Mouse (Mus musculus) left cerebral cortex, postnatal 25 days (tissue): ENCODE measurements around the gene Rhox2e. TPM values are rescaled to one million over a fixed set of nuclear protein-coding genes. Genes with fewer than 3 reads are reported as not detected.
"Not testable (repeated sequence)": the region's sequence is repeated elsewhere in the genome, so short reads cannot be mapped to it uniquely, and the experiment has no call there.

Source experiments
- DNase-seq, 2 experiments: peaks; one replicate each; pipeline ENCODE4 v3.0.0; 2022; ENCODE audit warnings: low spot score in 2 of 2, mixed read lengths in 1 of 2
- intact Hi-C: fragments of 180-260 bp; cut with DNase I; formaldehyde crosslinking; loops from one replicate; pipeline ENCODE4 v1.15.1; 2025
- total RNA-seq, 2 experiments: library from RNA; stranded (reverse); gene quantifications; 2 replicates each; pipeline ENCODE4 v1.2.3; 2021

The Rhox2e gene
- not detected for total RNA-seq

DNA sequence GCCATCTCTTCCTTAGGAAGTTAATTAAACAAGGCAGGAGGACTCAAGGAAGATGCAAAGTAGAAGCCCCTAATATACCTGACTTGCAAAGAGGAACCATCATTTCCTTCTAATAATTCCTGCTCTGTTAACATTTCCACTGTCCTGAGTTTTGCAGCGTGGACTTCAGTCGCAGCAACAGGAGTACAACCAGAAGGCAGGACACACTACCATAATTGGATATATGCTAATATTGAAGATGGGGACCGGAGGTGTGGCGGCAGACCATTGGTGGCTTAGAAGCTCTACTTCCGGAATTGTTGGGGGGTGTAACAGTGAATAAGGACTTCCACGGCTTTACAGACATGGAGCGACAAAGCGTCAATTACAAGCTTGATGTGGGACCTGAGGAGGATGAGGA, at the start of gene Rhox2e:
Gene Rhox2e, plus strand, starts transcription at position 301 of the 400 bp plus-strand sequence.
- intact Hi-C loops, DNase-seq: not testable (repeated sequence)

DNA sequence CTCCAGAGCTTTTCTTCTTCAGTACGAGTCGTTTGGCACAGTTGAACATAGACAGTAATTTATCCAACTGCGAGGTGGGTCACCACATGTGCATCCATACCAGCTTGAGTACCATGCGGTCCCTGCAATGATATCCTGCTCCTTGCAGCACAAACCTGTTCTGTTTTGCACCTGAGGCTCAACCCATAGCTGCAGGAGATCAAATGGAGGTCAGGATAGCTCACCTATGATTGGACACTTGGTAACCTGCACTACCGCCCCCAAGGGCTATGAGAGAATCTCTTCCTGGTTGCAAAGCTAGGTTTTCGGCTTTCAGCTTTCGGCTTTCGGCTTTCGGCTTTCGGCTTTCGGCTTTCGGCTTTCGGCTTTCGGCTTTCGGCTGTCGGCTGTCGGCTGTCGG, 16.2 kb upstream of the Rhox2e start, which contains the start of gene Rhox4d:
Gene Rhox4d, plus strand, starts transcription at position 301 of the 400 bp plus-strand sequence.
- intact Hi-C loops, result not testable (repeated sequence)

DNA sequence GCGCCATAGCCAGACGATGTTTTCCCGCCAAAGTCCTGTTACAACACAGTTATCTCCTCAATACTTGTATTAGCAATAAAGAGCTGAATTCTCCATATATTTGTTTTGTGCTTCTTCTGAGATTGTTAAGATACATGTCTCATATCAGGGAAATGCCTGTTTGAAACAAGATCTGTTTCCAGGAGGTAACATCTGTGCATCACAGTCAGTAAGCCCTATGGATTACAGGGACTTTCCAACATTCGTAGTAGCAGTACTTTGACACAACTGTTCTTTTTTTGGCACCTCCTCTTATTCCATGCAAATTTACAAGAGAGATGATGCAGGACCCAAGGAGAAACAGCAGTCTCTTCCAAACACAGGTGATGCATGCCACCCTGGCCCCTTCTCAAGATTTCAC, 11.5 kb downstream of the Rhox2e start, which contains the start of gene Rhox3e:
Gene Rhox3e, plus strand, starts transcription at position 301 of the 400 bp plus-strand sequence.
- intact Hi-C loops, DNase-seq: not testable (repeated sequence)

More for the DNA sequence above, 16.2 kb upstream of the Rhox2e start, which contains the start of gene Rhox4d:
- DNase-seq, result not testable (repeated sequence)

DNA sequence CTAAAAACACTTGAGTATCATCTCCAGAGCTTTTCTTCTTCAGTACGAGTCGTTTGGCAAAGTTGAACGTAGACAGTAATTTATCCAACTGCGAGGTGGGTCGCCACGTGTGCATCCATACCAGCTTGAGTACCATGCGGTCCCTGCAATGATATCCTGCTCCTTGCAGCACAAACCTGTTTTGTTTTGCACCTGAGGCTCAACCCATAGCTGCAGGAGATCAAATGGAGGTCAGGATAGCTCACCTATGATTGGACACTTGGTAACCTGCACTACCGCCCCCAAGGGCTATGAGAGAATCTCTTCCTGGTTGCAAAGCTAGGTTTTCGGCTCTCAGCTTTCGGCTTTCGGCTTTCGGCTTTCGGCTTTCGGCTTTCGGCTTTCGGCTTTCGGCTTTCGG, 26.9 kb downstream of the Rhox2e start, which contains the start of gene Rhox4e:
Gene Rhox4e, plus strand, starts transcription at position 301 of the 400 bp plus-strand sequence.
- intact Hi-C loops, DNase-seq: not testable (repeated sequence)

DNA sequence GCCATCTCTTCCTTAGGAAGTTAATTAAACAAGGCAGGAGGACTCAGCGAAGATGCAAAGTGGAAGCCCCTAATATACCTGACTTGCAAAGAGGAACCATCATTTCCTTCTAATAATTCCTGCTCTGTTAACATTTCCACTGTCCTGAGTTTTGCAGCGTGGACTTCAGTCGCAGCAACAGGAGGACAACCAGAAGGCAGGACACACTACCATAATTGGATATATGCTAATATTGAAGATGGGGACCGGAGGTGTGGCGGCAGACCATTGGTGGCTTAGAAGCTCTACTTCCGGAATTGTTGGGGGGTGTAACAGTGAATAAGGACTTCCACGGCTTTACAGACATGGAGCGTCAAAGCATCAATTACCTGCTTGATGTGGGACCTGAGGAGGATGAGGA, 40.9 kb downstream of the Rhox2e start, which contains the start of gene Rhox2f:
Gene Rhox2f, plus strand, starts transcription at position 301 of the 400 bp plus-strand sequence.
- intact Hi-C loops, DNase-seq: not testable (repeated sequence)

DNA sequence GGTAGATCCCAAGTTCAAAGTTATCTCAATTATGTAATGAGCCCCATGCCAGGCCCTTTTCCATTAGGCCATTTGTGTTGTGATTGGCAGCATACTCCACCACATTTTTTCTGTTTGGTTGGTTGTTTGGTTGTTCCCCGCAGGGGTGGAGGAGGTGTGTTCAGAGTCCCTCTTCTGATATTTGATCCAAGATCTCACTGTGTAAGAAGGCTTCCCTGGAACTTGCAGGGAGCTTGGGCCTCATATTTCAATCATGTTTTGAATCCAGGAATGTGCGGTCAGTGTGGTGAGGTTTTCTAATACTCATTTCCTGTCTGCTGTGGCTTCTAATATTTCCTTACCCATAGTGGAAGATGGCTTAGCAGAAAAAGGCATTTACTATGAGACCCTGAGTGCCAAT, 42.4 kb downstream of the Rhox2e start:
- intact Hi-C loops, DNase-seq: not testable (repeated sequence)

DNA sequence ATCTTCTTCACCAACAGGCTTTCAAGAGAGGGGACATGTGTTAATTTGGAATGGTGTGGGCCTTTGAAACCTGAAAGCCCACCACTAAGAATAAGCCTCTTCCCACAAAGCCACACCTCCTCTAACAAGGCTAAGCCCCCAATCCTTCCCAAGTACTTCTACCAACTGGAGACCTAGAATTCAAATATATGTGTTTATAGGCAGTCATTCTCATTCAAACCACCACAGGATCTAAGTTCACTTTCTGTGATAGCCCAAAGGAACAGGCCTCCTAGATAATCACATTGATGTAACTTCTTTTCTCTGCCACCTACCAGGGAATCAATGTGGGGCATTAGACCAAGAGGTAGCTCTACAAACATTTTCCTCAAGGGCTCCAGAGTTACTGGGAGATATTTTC, 50.4 kb downstream of the Rhox2e start, which contains the start of gene Rhox3f:
Gene Rhox3f, plus strand, starts transcription at position 301 of the 400 bp plus-strand sequence.
- DNase-seq, intact Hi-C loops: not testable (repeated sequence)

Other genes with a start within 250 kb of the Rhox2e start
- gene Rhox3a2, start 150.4 kb upstream of the Rhox2e start, total RNA-seq, result not detected
- not detected for gene Rhox4a2, start 139.6 kb upstream of the Rhox2e start, total RNA-seq
- gene Rhox2b, start 118.4 kb upstream of the Rhox2e start, total RNA-seq, result not detected
- not detected for gene Rhox4b, start 98.0 kb upstream of the Rhox2e start, total RNA-seq
- not detected for gene Rhox2c, start 76.8 kb upstream of the Rhox2e start, total RNA-seq
- gene Rhox3c, start 71.9 kb upstream of the Rhox2e start, total RNA-seq, result not detected
- not detected for gene Rhox4c, start 50.1 kb upstream of the Rhox2e start, total RNA-seq
- gene Rhox2d, start 37.0 kb upstream of the Rhox2e start, total RNA-seq, result not detected
- not detected for gene Rhox4d, start 16.1 kb upstream of the Rhox2e start, total RNA-seq
- not detected for gene Rhox3e, start 11.6 kb downstream of the Rhox2e start, total RNA-seq
- not detected for gene Rhox4e, start 27.0 kb downstream of the Rhox2e start, total RNA-seq
- gene Rhox2f, start 41.0 kb downstream of the Rhox2e start, total RNA-seq, result not detected
- not detected for gene Rhox3f, start 50.5 kb downstream of the Rhox2e start, total RNA-seq
- not detected for gene Rhox4f, start 77.3 kb downstream of the Rhox2e start, total RNA-seq
- not detected for gene Rhox3g, start 98.2 kb downstream of the Rhox2e start, total RNA-seq
- not detected for gene Rhox2g, start 113.0 kb downstream of the Rhox2e start, total RNA-seq
- not detected for gene Rhox4g, start 120.9 kb downstream of the Rhox2e start, total RNA-seq
- not detected for gene Rhox3h, start 138.3 kb downstream of the Rhox2e start, total RNA-seq
- gene Rhox2h, start 142.8 kb downstream of the Rhox2e start, total RNA-seq, result not detected